Mouse (Mus musculus) limb, embryonic 13.5 days (tissue): ENCODE measurements around the gene Fbln1. TPM values are rescaled to one million over a fixed set of nuclear protein-coding genes. Genes with fewer than 3 reads are reported as not detected.

Source experiments
- ATAC-seq: fragments of 200-750 bp; cut with Nextera tagmentation; 2 replicates; pipeline ENCODE4 v1.8.0; 2017; ENCODE audit warnings: low read depth, moderate number of reproducible peaks, moderate TSS enrichment; ENCODE audit not compliant: low FRiP score
- H3K27ac ChIP-seq: fragments of 300-500 bp; sonication (generic); 2 replicates; pipeline ENCODE4 v1.5.1; 2015; ENCODE audit warnings: inconsistent platforms, mild to moderate bottlenecking, moderate library complexity
- H3K27me3 ChIP-seq: fragments of 300-500 bp; sonication (generic); 2 replicates; pipeline ENCODE4 v1.6.1; 2015; ENCODE audit warnings: mild to moderate bottlenecking, inconsistent platforms
- H3K36me3 ChIP-seq: fragments of 300-500 bp; sonication (generic); 2 replicates; pipeline ENCODE4 v1.6.1; 2015; ENCODE audit warnings: inconsistent platforms, mild to moderate bottlenecking, moderate library complexity
- H3K4me1 ChIP-seq: fragments of 300-500 bp; sonication (generic); 2 replicates; pipeline ENCODE4 v1.6.1; 2015; ENCODE audit warnings: inconsistent platforms
- H3K4me2 ChIP-seq: fragments of 300-500 bp; sonication (generic); replicated peaks from 2 replicates; pipeline ENCODE4 v1.6.1; 2015; ENCODE audit warnings: inconsistent platforms, mild to moderate bottlenecking, moderate library complexity
- H3K4me3 ChIP-seq: fragments of 300-500 bp; sonication (generic); 2 replicates; pipeline ENCODE4 v1.5.1; 2015; ENCODE audit warnings: moderate library complexity, mild to moderate bottlenecking, inconsistent platforms
- H3K9ac ChIP-seq: fragments of 300-500 bp; sonication (generic); 2 replicates; pipeline ENCODE4 v1.6.1; 2015; ENCODE audit warnings: mild to moderate bottlenecking, inconsistent platforms
- H3K9me3 ChIP-seq: fragments of 300-500 bp; sonication (generic); 2 replicates; pipeline ENCODE4 v1.6.1; 2016; ENCODE audit warnings: inconsistent platforms
- WGBS: fragments of 180-500 bp; shearing (Covaris S2); methylation state at CpG from one replicate; pipeline ENCODE4 v1.1.7; 2015; 5-methylcytosine and 5-hydroxymethylcytosine counted together
- polyA plus RNA-seq: library from polyadenylated mRNA; unstranded; fragments of >200 nt; fragmentation: Nextera tagmentation; extraction: Ambion mirVana; gene quantifications from 2 replicates; pipeline ENCODE4 v1.2.1, GENCODE M21; 2015

Gene Fbln1
- polyA plus RNA-seq, 1 experiment from 2014 or later, result 232 TPM

DNA sequence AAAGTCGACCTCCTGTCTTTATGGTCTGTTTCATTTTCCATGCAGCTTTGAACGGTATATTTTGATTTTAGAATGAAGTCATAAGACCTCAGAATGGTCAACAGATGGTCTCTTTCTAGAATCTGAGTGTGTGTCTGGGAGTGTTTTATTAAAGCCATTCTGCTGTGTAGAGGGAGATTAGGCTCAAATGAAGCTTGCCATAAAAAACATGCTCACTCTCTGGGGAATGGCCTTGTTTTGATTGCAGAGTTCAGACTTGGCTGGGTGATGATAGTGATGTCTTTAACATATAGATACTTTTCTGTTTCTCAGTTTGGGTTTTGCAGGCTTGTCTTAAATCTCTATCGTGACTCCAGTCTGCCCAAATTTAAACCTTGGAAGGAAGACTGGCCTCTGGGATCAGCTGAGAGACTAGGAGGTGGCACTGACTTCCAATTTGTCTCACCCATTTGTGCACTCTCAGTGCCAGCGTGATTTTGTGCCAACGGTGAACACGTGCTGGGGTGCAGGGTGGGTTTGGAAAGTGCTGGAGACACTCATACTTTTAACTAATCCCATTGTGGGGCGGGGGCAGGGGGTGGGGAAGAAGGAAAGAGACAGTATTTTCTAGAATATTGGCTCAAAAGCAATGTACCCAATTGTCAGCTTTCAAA is 26.1 kb upstream of the Fbln1 start:
- 44% methylated on average over 7 of the region's 7 CpGs for WGBS
- H3K4me3 ChIP-seq, result no peak overlapping the region
- no peak overlapping the region for H3K9ac ChIP-seq
- ATAC-seq, result peak; percentile 57; the same call in 1 of the 2 replicates
- H3K4me2 ChIP-seq, result no peak overlapping the region; the same call in 1 of the 2 replicates
- H3K9me3 ChIP-seq, result peaks cover 6% of the 10 kb centered on the region; the same call in 1 of the 2 replicates
- no peaks in the 10 kb centered on the region for H3K27me3 ChIP-seq
- H3K36me3 ChIP-seq, result no peaks in the 10 kb centered on the region
- H3K4me1 ChIP-seq, result peaks cover 44% of the 10 kb centered on the region
- H3K27ac ChIP-seq, result peak overlapping the region; percentile 77

DNA sequence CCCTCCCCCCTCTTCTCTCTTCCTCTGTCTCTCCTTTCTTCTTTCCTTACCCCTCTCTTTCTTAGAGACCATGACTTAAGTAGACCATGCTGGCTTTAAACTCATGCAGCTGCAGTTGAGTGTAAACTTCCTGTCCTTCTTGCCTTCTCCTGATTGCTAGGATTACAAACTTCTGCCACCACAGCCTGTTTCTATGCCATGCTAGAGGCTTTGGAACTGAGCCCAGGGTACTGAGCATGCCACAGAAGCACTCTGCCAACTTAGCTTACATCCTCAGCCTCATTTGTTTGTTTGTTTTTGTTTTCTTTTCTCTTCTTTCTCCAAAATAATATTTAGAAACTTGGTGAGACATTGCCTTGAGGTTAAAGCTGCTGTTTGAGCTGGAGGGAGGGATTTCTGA is 25.4 kb upstream of the Fbln1 start:
- no peak overlapping the region for H3K9ac ChIP-seq
- peaks cover 6% of the 10 kb centered on the region; the same call in 1 of the 2 replicates for H3K9me3 ChIP-seq
- H3K27me3 ChIP-seq, result no peaks in the 10 kb centered on the region
- peak overlapping the region; percentile 77; the same call in 1 of the 2 replicates for H3K27ac ChIP-seq
- H3K4me1 ChIP-seq, result peaks cover 45% of the 10 kb centered on the region
- no peak overlapping the region for H3K4me2 ChIP-seq
- H3K4me3 ChIP-seq, result no peak overlapping the region
- H3K36me3 ChIP-seq, result no peaks in the 10 kb centered on the region
- ATAC-seq, result no peak

DNA sequence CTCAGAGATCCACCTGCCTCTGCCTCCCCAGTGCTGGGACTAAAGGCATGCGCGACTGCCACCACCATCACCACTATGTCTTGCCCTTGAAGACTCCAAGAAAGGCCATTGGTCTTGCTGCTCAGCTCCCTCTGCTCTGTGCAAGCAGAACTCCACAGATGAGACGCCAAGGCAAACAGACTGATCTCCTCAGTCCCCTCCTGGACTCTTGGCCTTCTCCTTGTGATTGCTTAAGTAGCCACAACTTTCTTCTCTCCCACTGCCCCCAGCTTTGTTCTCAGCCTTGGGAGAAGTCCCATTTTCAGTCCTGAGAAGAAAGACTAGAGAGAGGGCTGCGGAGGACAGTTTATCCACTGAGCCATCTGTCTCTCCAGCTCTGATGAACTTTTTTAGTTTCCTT is 23.7 kb upstream of the Fbln1 start:
- H3K4me1 ChIP-seq, result peaks cover 52% of the 10 kb centered on the region
- no peak overlapping the region for H3K9ac ChIP-seq
- 84% methylated on average over 4 of the region's 4 CpGs for WGBS
- no peak overlapping the region for H3K4me3 ChIP-seq
- no peak overlapping the region for H3K4me2 ChIP-seq
- no peaks in the 10 kb centered on the region for H3K9me3 ChIP-seq
- no peak for ATAC-seq
- H3K27ac ChIP-seq, result no peak overlapping the region
- no peaks in the 10 kb centered on the region for H3K27me3 ChIP-seq
- no peaks in the 10 kb centered on the region for H3K36me3 ChIP-seq

DNA sequence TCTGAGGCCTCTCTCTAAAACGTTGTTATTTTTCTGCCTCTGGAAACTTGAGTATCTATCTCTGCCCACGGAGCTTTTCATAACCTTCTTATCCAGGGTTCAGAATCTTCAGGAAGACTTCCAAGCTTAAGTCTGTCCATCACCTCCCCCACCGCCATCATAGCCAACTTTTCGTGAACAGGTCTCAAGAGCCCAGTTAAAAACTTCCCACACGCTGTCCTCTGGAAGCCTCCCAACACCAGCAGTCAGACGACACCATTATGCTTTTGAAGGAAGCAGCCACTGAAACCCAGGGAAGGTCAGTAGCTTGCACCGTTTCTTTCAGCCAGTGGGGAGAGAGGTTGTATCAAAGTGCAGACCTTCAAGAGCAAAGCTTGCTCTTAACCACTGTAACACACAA is 18.8 kb upstream of the Fbln1 start:
- Histone ChIP-seq H3K4me2 (no peak overlapping the region), H3K4me1 (peaks cover 36% of the 10 kb centered on the region), H3K27me3 (no peaks in the 10 kb centered on the region), H3K4me3 (no peak overlapping the region), H3K9ac (no peak overlapping the region), H3K36me3 (no peaks in the 10 kb centered on the region), H3K9me3 (no peaks in the 10 kb centered on the region), H3K27ac (0 out of 2 replicates have a peak overlapping the region, but pooled peaks have one; percentile 69)
- WGBS, result 43% methylated on average over 7 of the region's 7 CpGs
- ATAC-seq, result peak; percentile 46; the same call in 1 of the 2 replicates

DNA sequence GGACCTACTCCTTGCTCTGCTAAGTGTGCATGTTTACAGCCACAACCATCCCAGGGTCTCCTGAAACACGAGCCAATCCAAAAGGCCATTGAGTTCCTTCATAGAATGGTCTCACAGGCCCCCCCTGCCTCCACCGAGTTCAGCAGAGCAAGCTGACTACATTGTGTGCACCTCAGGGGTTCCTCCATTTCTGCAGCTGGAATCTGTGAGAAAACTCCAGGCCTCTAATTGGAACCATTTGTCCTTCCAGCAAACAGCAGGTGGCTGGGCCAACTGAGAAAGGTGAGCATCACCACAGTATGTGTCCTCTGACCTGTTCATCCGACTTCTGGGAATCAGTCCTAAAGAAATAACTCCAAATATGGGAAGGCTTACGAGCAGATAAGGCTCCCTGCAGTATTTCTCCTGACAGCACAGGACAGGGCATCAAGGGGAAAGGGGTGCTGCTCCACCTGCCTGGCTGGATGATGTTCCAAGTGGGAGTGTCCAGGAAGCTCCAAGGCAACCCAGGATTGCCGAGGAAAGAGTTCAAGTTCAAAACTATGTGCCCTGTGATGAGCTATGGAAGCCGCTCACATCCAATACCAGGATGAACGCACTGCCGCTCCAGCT is 17.5 kb upstream of the Fbln1 start:
- peak overlapping the region; percentile 69; the same call in 1 of the 2 replicates for H3K27ac ChIP-seq
- 31% methylated on average over 8 of the region's 8 CpGs for WGBS
- ATAC-seq, result peak; percentile 73

DNA sequence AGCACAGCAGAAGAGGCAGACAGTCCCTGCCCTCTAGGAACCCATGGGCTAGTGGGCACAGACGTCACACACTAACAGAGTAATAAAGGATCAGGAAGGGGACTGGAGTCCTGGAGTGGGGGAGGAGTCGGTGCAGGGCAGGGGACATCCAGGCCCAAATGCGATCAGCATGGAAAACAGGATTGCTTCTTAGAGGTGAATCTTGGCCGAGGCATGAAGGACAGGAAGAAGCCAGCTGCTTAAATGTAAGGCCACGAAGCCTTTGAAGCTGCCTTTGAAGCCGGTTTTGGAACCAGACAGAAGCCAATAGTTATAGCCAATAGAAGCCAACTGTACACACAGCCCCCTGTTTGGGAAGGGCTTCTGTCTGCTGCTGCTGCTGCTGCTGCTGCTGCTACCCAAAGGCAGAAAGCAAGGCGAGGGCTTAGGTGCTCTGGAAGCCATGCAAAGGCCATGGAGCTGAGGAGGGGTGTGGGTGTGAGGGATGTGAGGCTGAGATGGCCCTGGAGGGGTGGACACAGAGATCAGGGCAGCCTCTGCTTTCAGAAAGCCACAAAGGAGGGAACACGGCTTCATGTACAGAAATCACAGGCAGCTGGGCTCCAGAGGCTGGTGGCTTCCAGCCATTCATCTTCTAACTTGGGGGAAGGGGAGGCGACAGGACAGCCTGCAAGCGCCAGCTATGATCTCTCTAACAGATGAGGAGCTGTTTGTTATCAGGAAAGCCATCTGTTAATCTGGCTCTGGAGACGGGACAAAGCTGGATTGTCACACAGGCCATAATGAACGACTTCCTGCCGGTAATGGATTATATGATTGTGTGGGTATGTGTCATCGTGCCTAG is 5.1 kb upstream of the Fbln1 start:
- Histone ChIP-seq H3K4me2 (no peak overlapping the region), H3K4me1 (peaks cover 20% of the 10 kb centered on the region), H3K27ac (peak overlapping the region; percentile 45), H3K36me3 (no peaks in the 10 kb centered on the region), H3K4me3 (no peak overlapping the region), H3K27me3 (no peaks in the 10 kb centered on the region), H3K9ac (peak overlapping the region; percentile 43; the same call in 1 of the 2 replicates), H3K9me3 (no peaks in the 10 kb centered on the region)
- no peak for ATAC-seq
- WGBS, result 18% methylated on average over 14 of the region's 14 CpGs

More for the DNA sequence above, 17.5 kb upstream of the Fbln1 start:
- no peaks in the 10 kb centered on the region for H3K9me3 ChIP-seq
- no peak overlapping the region for H3K4me2 ChIP-seq
- no peaks in the 10 kb centered on the region for H3K27me3 ChIP-seq
- no peaks in the 10 kb centered on the region for H3K36me3 ChIP-seq
- H3K9ac ChIP-seq, result no peak overlapping the region
- H3K4me1 ChIP-seq, result peaks cover 36% of the 10 kb centered on the region
- no peak overlapping the region for H3K4me3 ChIP-seq

DNA sequence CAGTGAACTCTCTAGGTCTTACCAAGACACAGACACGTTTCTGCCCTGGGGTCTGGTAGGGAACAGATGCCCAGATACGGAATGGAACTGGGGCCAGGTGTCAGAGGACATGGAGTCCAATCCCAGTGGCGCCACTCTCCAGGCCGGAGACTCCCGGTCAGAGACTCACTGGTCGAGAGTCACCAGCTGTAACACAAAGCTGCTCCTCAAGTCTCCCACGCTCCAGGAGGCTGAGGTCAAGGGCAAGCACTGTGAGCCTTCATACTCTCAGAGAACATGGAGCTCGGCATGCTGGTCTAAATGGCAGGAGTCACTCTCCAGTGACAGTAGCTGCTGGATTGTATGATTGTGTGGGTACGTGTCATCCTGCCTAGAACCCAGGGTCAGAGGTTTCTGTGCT is 3.5 kb upstream of the Fbln1 start:
- Histone ChIP-seq H3K9ac (no peak overlapping the region), H3K27me3 (no peaks in the 10 kb centered on the region), H3K36me3 (no peaks in the 10 kb centered on the region), H3K4me3 (no peak overlapping the region), H3K9me3 (no peaks in the 10 kb centered on the region), H3K4me2 (no peak overlapping the region), H3K27ac (no peak overlapping the region), H3K4me1 (peaks cover 30% of the 10 kb centered on the region)
- ATAC-seq, result no peak
- WGBS, result 74% methylated on average over 9 of the region's 9 CpGs

DNA sequence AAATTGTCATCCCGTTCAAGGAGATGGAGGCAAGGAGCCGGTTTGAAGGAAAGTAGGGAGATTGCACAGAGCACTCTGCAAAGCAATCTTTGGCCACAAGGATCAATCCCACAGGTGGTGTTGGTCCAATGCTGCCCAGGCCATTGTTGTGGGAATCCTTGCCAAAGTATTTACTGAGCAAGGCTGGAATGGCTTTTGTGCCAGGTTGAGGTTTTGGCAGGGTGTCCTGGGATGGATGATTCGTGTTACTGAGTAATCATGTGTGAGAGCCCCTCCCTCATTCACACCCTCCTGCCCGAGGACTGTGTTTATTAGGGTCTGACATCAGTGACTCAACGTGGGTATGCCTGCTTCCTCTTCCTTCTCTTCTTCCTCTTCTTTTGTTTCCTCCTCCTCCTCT is 3.0 kb upstream of the Fbln1 start:
- H3K4me3 ChIP-seq, result no peak overlapping the region

DNA sequence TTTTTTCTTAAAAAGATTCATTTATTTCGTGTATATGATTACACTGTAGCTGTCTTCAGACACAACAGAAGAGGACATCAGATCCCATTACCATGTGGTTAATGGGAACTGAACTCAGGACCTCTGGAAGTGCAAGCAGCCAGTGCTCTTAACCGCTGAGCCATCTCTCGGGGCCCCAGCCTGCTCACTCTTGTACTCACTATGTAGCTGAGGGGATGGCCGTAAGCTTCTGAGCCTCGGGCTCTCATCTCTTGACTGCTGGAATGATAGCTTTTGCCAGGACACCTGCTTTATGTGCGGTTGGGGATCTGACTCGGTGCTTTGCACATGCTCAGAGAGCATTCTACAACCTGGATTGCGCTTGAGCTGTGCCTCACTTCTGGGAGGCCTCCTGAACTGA is 1.4 kb upstream of the Fbln1 start:
- WGBS, result 41% methylated on average over 8 of the region's 8 CpGs
- peaks cover 49% of the 10 kb centered on the region for H3K4me1 ChIP-seq

More for the DNA sequence above, 3.0 kb upstream of the Fbln1 start:
- Histone ChIP-seq H3K9me3 (no peaks in the 10 kb centered on the region), H3K27ac (no peak overlapping the region), H3K4me2 (no peak overlapping the region), H3K36me3 (no peaks in the 10 kb centered on the region), H3K27me3 (no peaks in the 10 kb centered on the region), H3K9ac (no peak overlapping the region), H3K4me1 (peaks cover 35% of the 10 kb centered on the region)
- WGBS, result 45% methylated on average over 5 of the region's 5 CpGs
- no peak for ATAC-seq

DNA sequence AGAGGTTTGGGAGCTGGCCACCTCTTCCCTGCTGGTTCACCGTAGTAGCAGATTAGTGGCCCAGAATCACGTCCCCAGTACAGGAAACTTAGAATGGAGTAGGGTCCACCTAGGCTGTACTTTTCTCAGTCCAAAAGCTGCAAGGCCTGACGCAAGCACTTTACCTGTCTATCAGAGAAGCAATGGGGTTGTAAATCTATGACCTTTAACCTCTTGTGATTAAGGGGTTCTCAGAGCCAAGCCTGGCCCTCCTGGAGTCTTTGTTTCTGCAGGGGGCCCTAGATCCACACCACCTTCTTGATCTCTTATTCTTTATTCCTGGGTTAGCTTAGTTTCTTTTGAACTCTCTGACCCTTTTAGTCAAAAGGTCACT is 940 bp downstream of the Fbln1 start:
- Histone ChIP-seq H3K36me3 (peaks cover 25% of the 10 kb centered on the region), H3K27me3 (no peaks in the 10 kb centered on the region), H3K9ac (peak overlapping the region; percentile 92), H3K27ac (peak overlapping the region; percentile 93), H3K9me3 (peaks cover 9% of the 10 kb centered on the region; the same call in 1 of the 2 replicates), H3K4me1 (peaks cover 45% of the 10 kb centered on the region), H3K4me2 (peak overlapping the region; percentile 87), H3K4me3 (peak overlapping the region; percentile 78)
- no peak for ATAC-seq
- WGBS, result 3% methylated on average over 3 of the region's 3 CpGs

More for the DNA sequence above, 1.4 kb upstream of the Fbln1 start:
- peak; percentile 30; the same call in 1 of the 2 replicates for ATAC-seq
- no peak overlapping the region for H3K4me3 ChIP-seq
- no peaks in the 10 kb centered on the region for H3K27me3 ChIP-seq
- H3K27ac ChIP-seq, result peak overlapping the region; percentile 48; the same call in 1 of the 2 replicates
- peaks cover 5% of the 10 kb centered on the region for H3K36me3 ChIP-seq
- no peak overlapping the region for H3K4me2 ChIP-seq
- H3K9ac ChIP-seq, result no peak overlapping the region
- peaks cover 4% of the 10 kb centered on the region; the same call in 1 of the 2 replicates for H3K9me3 ChIP-seq

DNA sequence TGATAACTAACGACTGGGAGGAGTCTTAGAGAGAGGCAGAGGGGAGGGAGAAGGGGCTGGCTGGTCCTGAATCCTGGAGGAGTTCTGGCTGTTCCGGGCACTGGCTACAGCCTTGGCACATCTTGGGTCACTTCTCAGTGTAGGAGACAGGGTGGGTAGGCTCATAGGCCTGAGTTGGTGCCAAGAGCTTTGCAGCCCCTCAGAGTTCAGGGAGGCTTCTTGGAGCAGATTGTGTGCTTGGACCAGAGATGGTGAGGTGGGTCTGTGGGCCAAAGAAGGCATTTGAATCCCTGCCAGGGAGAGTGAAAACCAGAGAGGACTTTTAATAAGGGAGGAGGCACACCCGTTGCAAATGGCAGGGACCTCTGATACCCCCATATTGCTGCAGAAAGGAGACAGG is 1.3 kb downstream of the Fbln1 start:
- H3K27me3 ChIP-seq, result no peaks in the 10 kb centered on the region
- peaks cover 29% of the 10 kb centered on the region for H3K36me3 ChIP-seq
- peak overlapping the region; percentile 92 for H3K9ac ChIP-seq
- H3K27ac ChIP-seq, result peak overlapping the region; percentile 93
- peak overlapping the region; percentile 78 for H3K4me3 ChIP-seq
- peaks cover 13% of the 10 kb centered on the region; the same call in 1 of the 2 replicates for H3K9me3 ChIP-seq
- no peak for ATAC-seq
- WGBS, result 1% methylated on average over 3 of the region's 3 CpGs
- peaks cover 45% of the 10 kb centered on the region for H3K4me1 ChIP-seq
- peak overlapping the region; percentile 87 for H3K4me2 ChIP-seq

DNA sequence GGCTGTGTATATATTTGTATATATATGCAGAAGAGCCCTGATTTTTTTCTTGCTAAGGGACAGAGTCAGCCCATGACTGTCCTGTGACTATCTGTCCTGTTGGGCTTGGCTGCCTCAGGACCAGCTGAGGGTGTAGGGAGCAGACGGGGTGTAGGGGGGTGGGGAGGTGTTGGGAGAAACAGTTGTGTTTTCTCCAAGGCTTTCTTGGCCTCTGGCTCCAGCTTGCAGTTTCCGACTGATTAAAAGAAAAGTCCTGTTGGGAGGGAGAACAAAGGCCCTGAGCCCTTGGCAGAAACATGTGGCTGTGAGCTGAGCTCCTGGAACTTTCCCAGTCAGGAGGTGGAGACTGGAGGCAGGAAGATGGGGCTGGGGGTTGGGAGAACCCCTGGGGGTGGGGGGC is 2.0 kb downstream of the Fbln1 start:
- peak overlapping the region; percentile 87 for H3K4me2 ChIP-seq
- peak overlapping the region; percentile 78 for H3K4me3 ChIP-seq
- H3K27ac ChIP-seq, result peak overlapping the region; percentile 93
- H3K4me1 ChIP-seq, result peaks cover 45% of the 10 kb centered on the region
- peak overlapping the region; percentile 92 for H3K9ac ChIP-seq
- peaks cover 34% of the 10 kb centered on the region for H3K36me3 ChIP-seq
- ATAC-seq, result no peak; the same call in 1 of the 2 replicates
- WGBS, result 3% methylated on average over 2 of the region's 2 CpGs
- H3K27me3 ChIP-seq, result no peaks in the 10 kb centered on the region
- peaks cover 17% of the 10 kb centered on the region; the same call in 1 of the 2 replicates for H3K9me3 ChIP-seq
